Mouse (Mus musculus) liver, embryonic 15.5 days (tissue): Measurements from ENCODE around the gene Cfap44. TPM values are rescaled to one million over a fixed set of nuclear protein-coding genes. Genes with fewer than 3 reads are reported as not detected.

ENCODE experiments used
- ATAC-seq: fragments of 200-750 bp; cut with Nextera tagmentation; 2 replicates; pipeline ENCODE4 v1.8.0; 2017; ENCODE audit warnings: moderate number of reproducible peaks, mild to moderate bottlenecking, moderate library complexity; ENCODE audit not compliant: insufficient read depth
- H3K27ac ChIP-seq: fragments of 300-500 bp; sonication (generic); replicated peaks from 2 replicates; pipeline ENCODE4 v1.5.1; 2015; ENCODE audit warnings: mild to moderate bottlenecking, inconsistent platforms
- H3K27me3 ChIP-seq: fragments of 300-500 bp; sonication (generic); 2 replicates; pipeline ENCODE4 v1.6.1; 2015; ENCODE audit warnings: mild to moderate bottlenecking, inconsistent platforms
- H3K36me3 ChIP-seq: fragments of 300-500 bp; sonication (generic); replicated peaks from 2 replicates; pipeline ENCODE4 v1.6.1; 2015; ENCODE audit warnings: moderate library complexity, mild to moderate bottlenecking, inconsistent platforms
- H3K4me1 ChIP-seq: fragments of 300-500 bp; sonication (generic); replicated peaks from 2 replicates; pipeline ENCODE4 v1.6.1; 2015; ENCODE audit warnings: inconsistent platforms
- H3K4me2 ChIP-seq: fragments of 300-500 bp; sonication (generic); 2 replicates; pipeline ENCODE4 v1.6.1; 2015; ENCODE audit warnings: moderate library complexity, mild to moderate bottlenecking, inconsistent platforms
- H3K4me3 ChIP-seq: fragments of 300-500 bp; sonication (generic); replicated peaks from 2 replicates; pipeline ENCODE4 v1.5.1; 2015; ENCODE audit warnings: mild to moderate bottlenecking, inconsistent platforms
- H3K9ac ChIP-seq: fragments of 300-500 bp; sonication (generic); 2 replicates; pipeline ENCODE4 v1.6.1; 2015; ENCODE audit warnings: moderate library complexity, mild to moderate bottlenecking, inconsistent platforms
- H3K9me3 ChIP-seq: fragments of 300-500 bp; sonication (generic); replicated peaks from 2 replicates; pipeline ENCODE4 v1.6.1; 2016; ENCODE audit warnings: inconsistent platforms
- WGBS: fragments of 180-500 bp; shearing (Covaris S2); methylation state at CpG from one replicate; pipeline ENCODE4 v1.1.7; 2015; ENCODE audit warnings: mixed read lengths; ENCODE audit not compliant: insufficient replicate concordance; 5-methylcytosine and 5-hydroxymethylcytosine counted together
- polyA plus RNA-seq: library from polyadenylated mRNA; unstranded; fragments of >200 nt; fragmentation: Nextera tagmentation; extraction: Ambion mirVana; gene quantifications from 2 replicates; pipeline ENCODE4 v1.2.1, GENCODE M21; 2015

The Cfap44 gene
- polyA plus RNA-seq, 1 experiment from 2014 or later = 0.40 TPM

GRCm38 (mm10) chr16:44510521-44511213 lies 116.1 kb downstream of the Cfap44 start:
- Histone ChIP-seq H3K27ac (no peak overlapping the region), H3K9ac (no peak overlapping the region), H3K4me1 (no peaks in the 10 kb centered on the region), H3K4me3 (no peak overlapping the region), H3K4me2 (no peak overlapping the region), H3K9me3 (no peaks in the 10 kb centered on the region), H3K27me3 (no peaks in the 10 kb centered on the region), H3K36me3 (no peaks in the 10 kb centered on the region)
- ATAC-seq = no peak
- WGBS = 69% methylated on average over 13 of the region's 13 CpGs

- Histone ChIP-seq H3K4me2 (no peak overlapping the region), H3K9ac (no peak overlapping the region), H3K27ac (no peak overlapping the region), H3K4me1 (no peaks in the 10 kb centered on the region), H3K9me3 (no peaks in the 10 kb centered on the region), H3K36me3 (no peaks in the 10 kb centered on the region), H3K27me3 (no peaks in the 10 kb centered on the region), H3K4me3 (no peak overlapping the region)
- no peak for ATAC-seq
- 54% methylated on average over 6 of the region's 6 CpGs for WGBS
These were observed 121.9 kb downstream of the Cfap44 start for GRCm38 (mm10) chr16:44516498-44516897.

- Histone ChIP-seq H3K9me3 (no peaks in the 10 kb centered on the region), H3K4me2 (no peak overlapping the region), H3K36me3 (no peaks in the 10 kb centered on the region), H3K4me1 (no peaks in the 10 kb centered on the region), H3K9ac (no peak overlapping the region), H3K27me3 (no peaks in the 10 kb centered on the region), H3K27ac (no peak overlapping the region), H3K4me3 (no peak overlapping the region)
- 63% methylated on average over 7 of the region's 7 CpGs for WGBS
- no peak for ATAC-seq
These were observed 129.0 kb downstream of the Cfap44 start for GRCm38 (mm10) chr16:44523595-44523994.

- 56% methylated on average over 1 of the region's 1 CpGs for WGBS
- Histone ChIP-seq H3K4me3 (no peak overlapping the region), H3K4me1 (no peaks in the 10 kb centered on the region), H3K27ac (no peak overlapping the region), H3K27me3 (peaks cover 4% of the 10 kb centered on the region), H3K9me3 (no peaks in the 10 kb centered on the region), H3K9ac (no peak overlapping the region), H3K36me3 (no peaks in the 10 kb centered on the region), H3K4me2 (no peak overlapping the region)
- no peak for ATAC-seq
These were observed 131.4 kb downstream of the Cfap44 start for GRCm38 (mm10) chr16:44526044-44526443.

- no peak for ATAC-seq
- WGBS = 57% methylated on average over 12 of the region's 12 CpGs
- H3K27ac ChIP-seq = no peak overlapping the region
These were observed 132.1 kb downstream of the Cfap44 start for GRCm38 (mm10) chr16:44526689-44527088.

GRCm38 (mm10) chr16:44527218-44527905 lies 132.8 kb downstream of the Cfap44 start:
- Histone ChIP-seq H3K4me2 (no peak overlapping the region), H3K4me1 (no peaks in the 10 kb centered on the region), H3K27me3 (peaks cover 10% of the 10 kb centered on the region), H3K4me3 (no peak overlapping the region), H3K27ac (no peak overlapping the region), H3K9ac (no peak overlapping the region), H3K9me3 (no peaks in the 10 kb centered on the region), H3K36me3 (no peaks in the 10 kb centered on the region)
- 57% methylated on average over 11 of the region's 11 CpGs for WGBS
- no peak for ATAC-seq

More at GRCm38 (mm10) chr16:44526689-44527088, 132.1 kb downstream of the Cfap44 start:
- no peak overlapping the region for H3K9ac ChIP-seq
- no peaks in the 10 kb centered on the region for H3K36me3 ChIP-seq
- no peaks in the 10 kb centered on the region for H3K9me3 ChIP-seq
- no peak overlapping the region for H3K4me2 ChIP-seq
- peaks cover 10% of the 10 kb centered on the region for H3K27me3 ChIP-seq
- H3K4me3 ChIP-seq = no peak overlapping the region
- H3K4me1 ChIP-seq = no peaks in the 10 kb centered on the region

- Histone ChIP-seq H3K27me3 (peaks cover 10% of the 10 kb centered on the region), H3K4me1 (no peaks in the 10 kb centered on the region), H3K4me2 (no peak overlapping the region), H3K36me3 (no peaks in the 10 kb centered on the region), H3K9me3 (no peaks in the 10 kb centered on the region), H3K9ac (no peak overlapping the region), H3K27ac (no peak overlapping the region), H3K4me3 (no peak overlapping the region)
- 66% methylated on average over 7 of the region's 7 CpGs for whole genome bisulfite sequencing
- no peak for ATAC-seq
These were observed 134.4 kb downstream of the Cfap44 start for GRCm38 (mm10) chr16:44528955-44529354.

- Histone ChIP-seq H3K36me3 (no peaks in the 10 kb centered on the region), H3K4me3 (no peak overlapping the region), H3K9me3 (no peaks in the 10 kb centered on the region), H3K27me3 (peaks cover 10% of the 10 kb centered on the region), H3K9ac (no peak overlapping the region), H3K4me2 (no peak overlapping the region), H3K4me1 (no peaks in the 10 kb centered on the region), H3K27ac (no peak overlapping the region)
- 61% methylated on average over 8 of the region's 8 CpGs for WGBS
- ATAC-seq = no peak
These were observed 135.1 kb downstream of the Cfap44 start for GRCm38 (mm10) chr16:44529691-44530090.

GRCm38 (mm10) chr16:44530191-44530590 lies 135.6 kb downstream of the Cfap44 start:
- H3K27me3 ChIP-seq = peaks cover 10% of the 10 kb centered on the region
- H3K4me3 ChIP-seq = no peak overlapping the region
- H3K9me3 ChIP-seq = no peaks in the 10 kb centered on the region
- WGBS = 37% methylated on average over 9 of the region's 9 CpGs
- H3K4me1 ChIP-seq = no peaks in the 10 kb centered on the region
- no peak overlapping the region for H3K4me2 ChIP-seq
- no peaks in the 10 kb centered on the region for H3K36me3 ChIP-seq
- H3K9ac ChIP-seq = no peak overlapping the region
- H3K27ac ChIP-seq = no peak overlapping the region
- no peak for ATAC-seq

- ATAC-seq = no peak
- H3K4me2 ChIP-seq = no peak overlapping the region
- H3K9ac ChIP-seq = no peak overlapping the region
- no peak overlapping the region for H3K4me3 ChIP-seq
- peaks cover 10% of the 10 kb centered on the region for H3K27me3 ChIP-seq
- no peaks in the 10 kb centered on the region for H3K36me3 ChIP-seq
- H3K4me1 ChIP-seq = no peaks in the 10 kb centered on the region
- 11% methylated on average over 7 of the region's 7 CpGs for WGBS
- H3K27ac ChIP-seq = no peak overlapping the region
- no peaks in the 10 kb centered on the region for H3K9me3 ChIP-seq
These were observed 136.2 kb downstream of the Cfap44 start for GRCm38 (mm10) chr16:44530829-44531228.

- ATAC-seq = no peak
- WGBS = 52% methylated on average over 12 of the region's 12 CpGs
- Histone ChIP-seq H3K4me3 (no peak overlapping the region), H3K9me3 (no peaks in the 10 kb centered on the region), H3K9ac (no peak overlapping the region), H3K27ac (no peak overlapping the region), H3K36me3 (no peaks in the 10 kb centered on the region), H3K4me1 (no peaks in the 10 kb centered on the region), H3K27me3 (peaks cover 10% of the 10 kb centered on the region), H3K4me2 (no peak overlapping the region)
These were observed 136.7 kb downstream of the Cfap44 start for GRCm38 (mm10) chr16:44531239-44531797.
